Comparison of ENCODE assay signal across 29 mouse cellular contexts in the genomic region with DNA sequence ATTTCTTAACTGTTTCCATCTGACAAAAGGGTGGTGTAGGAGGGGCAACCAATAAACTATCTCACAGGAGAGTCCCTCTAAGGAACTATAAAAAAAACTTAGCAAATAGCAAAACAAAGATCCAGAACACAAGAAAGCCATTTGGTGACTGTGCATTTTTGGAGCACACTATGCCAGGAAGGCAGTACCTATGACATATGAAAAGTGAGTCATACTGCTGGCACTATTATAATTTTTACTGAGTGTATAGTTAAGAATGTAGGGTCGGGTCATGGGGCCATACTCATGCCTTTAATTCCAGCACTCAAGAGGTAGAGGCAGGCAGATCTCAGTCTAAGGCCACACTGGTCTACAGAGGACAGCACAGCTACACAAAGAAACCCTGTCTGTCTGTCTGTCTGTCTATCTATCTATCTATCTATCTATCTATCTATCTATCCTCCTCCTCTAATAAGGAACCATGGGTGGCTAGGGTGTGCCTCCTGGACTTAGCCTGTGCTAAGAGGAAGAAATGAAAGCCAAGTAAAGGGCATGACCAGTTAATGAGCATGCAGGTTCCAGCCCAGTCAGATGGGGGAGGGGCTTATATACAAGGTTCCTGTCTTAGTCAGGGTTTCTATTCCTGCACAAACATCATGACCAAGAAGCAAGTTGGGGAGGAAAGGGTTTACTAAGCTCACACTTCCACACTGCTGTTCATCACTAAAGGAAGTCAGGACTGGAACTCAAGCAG. TPM values are rescaled to one million over a fixed set of nuclear protein-coding genes. Genes with fewer than 3 reads are reported as not detected.
"Had no signal": no experiment of that assay in that cellular context is flagged by ENCODE, and none has a peak within 500 bp of the region (broad histone marks: within the 10 kb centered on the region; RNA-seq: fewer than 3 reads in every experiment).

No protein-coding gene starts in this region.

- DNase-seq: kidney, adult 18-20 months; kidney, adult 9 months; kidney, postnatal 25 days; layer of hippocampus, adult 9-11 months; liver, embryonic 13.5 days; lung, adult 2 months; right cerebral cortex, adult 18-20 months; right cerebral cortex, postnatal 25 days; spleen, adult 18-20 months; thymus, adult 18-20 months; thymus, postnatal 4 days had no signal

- H3K27ac ChIP-seq: kidney, postnatal 0 days; layer of hippocampus, adult 2 months; liver, embryonic 13.5 days; macrophage; midbrain, embryonic 10.5 days; midbrain, embryonic 13.5 days; neural tube, embryonic 12.5 days; neural tube, embryonic 15.5 days; stomach, embryonic 15.5 days had no signal

- H3K4me3 ChIP-seq: layer of hippocampus, adult 2 months; liver, embryonic 13.5 days; midbrain, embryonic 10.5 days; midbrain, embryonic 13.5 days; neural tube, embryonic 12.5 days; neural tube, embryonic 15.5 days; stomach, embryonic 15.5 days had no signal

- H3K4me2 ChIP-seq: liver, embryonic 13.5 days; midbrain, embryonic 13.5 days; neural tube, embryonic 12.5 days; neural tube, embryonic 15.5 days; stomach, embryonic 15.5 days had no signal

- H3K9me3 ChIP-seq: liver, embryonic 13.5 days; midbrain, embryonic 10.5 days; midbrain, embryonic 13.5 days; neural tube, embryonic 12.5 days; neural tube, embryonic 15.5 days; stomach, embryonic 15.5 days had no signal

- H3K36me3 ChIP-seq: liver, embryonic 13.5 days; midbrain, embryonic 10.5 days; midbrain, embryonic 13.5 days; neural tube, embryonic 12.5 days; neural tube, embryonic 15.5 days; stomach, embryonic 15.5 days had no signal

- ATAC-seq: midbrain, embryonic 13.5 days; midbrain, embryonic 16.5 days had no signal

- H3K9ac ChIP-seq: liver, embryonic 13.5 days; midbrain, embryonic 13.5 days; neural tube, embryonic 12.5 days; neural tube, embryonic 15.5 days; stomach, embryonic 15.5 days had no signal

- H3K4me1 ChIP-seq: liver, embryonic 13.5 days; neural tube, embryonic 12.5 days; neural tube, embryonic 15.5 days had no signal

RNA-seq across cellular contexts. Expression of gene Hapln2, which starts 8.3 kb away (rescaled TPM):
- total RNA-seq: liver, adult 2 months had no signal
- polyA plus RNA-seq: large intestine, adult 2 months; liver, adult 2 months; liver, embryonic 13.5 days; liver, embryonic 16.5 days; macrophage; midbrain, embryonic 10.5 days had no signal

RNA-seq across cellular contexts. Expression of gene Bcan, which starts 35.7 kb away (rescaled TPM):
- total RNA-seq: liver, adult 2 months had no signal
- polyA plus RNA-seq: kidney, postnatal 0 days; limb, embryonic 11.5 days; liver, adult 2 months; macrophage had no signal

RNA-seq across cellular contexts. Expression of gene Ttc24, which starts 42.4 kb away (rescaled TPM):
- total RNA-seq: layer of hippocampus, adult 2 months; layer of hippocampus, postnatal 25 days; left cerebral cortex, adult 18-20 months; left cerebral cortex, postnatal 36 days; liver, adult 2 months had no signal
- polyA plus RNA-seq: kidney, postnatal 0 days; large intestine, adult 2 months; limb, embryonic 11.5 days; limb, embryonic 14.5 days; liver, adult 2 months; liver, embryonic 13.5 days; liver, embryonic 16.5 days; lung, adult 2 months; lung, embryonic 16.5 days; macrophage; midbrain, embryonic 10.5 days; midbrain, embryonic 13.5 days; midbrain, embryonic 16.5 days; neural tube, embryonic 12.5 days; neural tube, embryonic 15.5 days; stomach, embryonic 15.5 days had no signal
